Mouse (Mus musculus) spleen, adult 10 weeks (tissue): ENCODE data around the gene Ints1. TPM values are rescaled to one million over a fixed set of nuclear protein-coding genes. Genes with fewer than 3 reads are reported as not detected.

Experiments used
- polyA plus RNA-seq: library from polyadenylated mRNA; stranded (reverse); fragments of 350-450 nt; fragmentation: Illumina TruSeq; extraction: RNeasy Lipid Tissue Mini Kit (QIAGEN cat#74804); gene quantifications from one replicate; pipeline ENCODE4 v1.2.3, GENCODE M21; 2015; ENCODE audit warnings: low replicate concordance; ENCODE audit not compliant: insufficient read depth

Gene Ints1
- 20.7 TPM for polyA plus RNA-seq

GRCm38 (mm10) chr5:139775216-139775926, at the start of gene Ints1:
Gene Ints1, minus strand, starts transcription at chr5:139775674.

GRCm38 (mm10) chr5:139819538-139820181, 44.2 kb upstream of the Ints1 start, which contains the start of gene Tmem184a:
Gene Tmem184a, minus strand, starts transcription at chr5:139819917.

GRCm38 (mm10) chr5:139791227-139792158, 16.0 kb upstream of the Ints1 start, which contains the start of gene Mafk:
Gene Mafk, plus strand, starts transcription at chr5:139791513.

GRCm38 (mm10) chr5:139735677-139736503, 39.6 kb downstream of the Ints1 start, which contains the start of gene Micall2:
Gene Micall2, minus strand, starts transcription at chr5:139736336.

Other genes with a start within 250 kb of the Ints1 start
- gene Uncx, start 232.2 kb downstream of the Ints1 start, polyA plus RNA-seq: not detected
- gene Micall2, start 39.3 kb downstream of the Ints1 start, polyA plus RNA-seq: 3.1 TPM
- 13.5 TPM for gene Mafk, start 15.8 kb upstream of the Ints1 start, polyA plus RNA-seq
- not detected for gene Tmem184a, start 44.2 kb upstream of the Ints1 start, polyA plus RNA-seq
- gene Gm26938, start 50.7 kb upstream of the Ints1 start, polyA plus RNA-seq: not detected
- gene Psmg3, start 51.2 kb upstream of the Ints1 start, polyA plus RNA-seq: 6.0 TPM
- gene Elfn1, start 132.3 kb upstream of the Ints1 start, polyA plus RNA-seq: not detected